Mouse (Mus musculus) thymus, adult 2 months (tissue): ENCODE data around the gene Lamb2. TPM values are rescaled to one million over a fixed set of nuclear protein-coding genes. Genes with fewer than 3 reads are reported as not detected.

ENCODE experiments used
- DNase-seq: peaks from one replicate; pipeline ENCODE4 v3.0.0; 2021
- H3K27ac ChIP-seq: fragments of 200-500 bp; 2 replicates; pipeline ENCODE4 v1.5.1; 2012; ENCODE audit warnings: low read length, control low read depth; ENCODE audit not compliant: control insufficient read depth, insufficient read depth
- H3K27me3 ChIP-seq: fragments of 200-500 bp; 2 replicates; pipeline ENCODE4 v1.6.1; 2012; ENCODE audit warnings: mild to moderate bottlenecking, low read length, moderate library complexity, mixed read lengths; ENCODE audit not compliant: control insufficient read depth, insufficient read depth
- H3K36me3 ChIP-seq: fragments of 200-500 bp; 2 replicates; pipeline ENCODE4 v1.6.1; 2012; ENCODE audit warnings: mild to moderate bottlenecking, low read length, moderate library complexity; ENCODE audit not compliant: control insufficient read depth, insufficient read depth
- H3K4me1 ChIP-seq: fragments of 200-500 bp; replicated peaks from 2 replicates; pipeline ENCODE4 v1.6.1; 2012; ENCODE audit warnings: low read length; ENCODE audit not compliant: control insufficient read depth, insufficient read depth
- H3K4me3 ChIP-seq: fragments of 200-500 bp; 2 replicates; pipeline ENCODE4 v1.5.1; 2012; ENCODE audit warnings: mild to moderate bottlenecking, low read length, control low read depth, moderate library complexity; ENCODE audit not compliant: control insufficient read depth, insufficient read depth
- CTCF ChIP-seq: fragments of 200-500 bp; IDR thresholded peaks from 2 replicates; pipeline ENCODE4 v1.5.1; 2012; ENCODE audit warnings: mild to moderate bottlenecking, control low read depth, low read length, moderate library complexity, borderline replicate concordance; ENCODE audit not compliant: control insufficient read depth, poor library complexity, insufficient read depth; ENCODE audit errors: extremely low read depth
- POLR2A ChIP-seq: fragments of 200-500 bp; IDR thresholded peaks from 2 replicates; pipeline ENCODE4 v1.6.1; 2012; ENCODE audit warnings: mild to moderate bottlenecking, low read length, control low read depth, moderate library complexity; ENCODE audit not compliant: control insufficient read depth, poor library complexity, insufficient read depth; ENCODE audit errors: extremely low read depth
- WGBS: fragments of 180-500 bp; shearing (Covaris S2); methylation state at CpG from one replicate; pipeline ENCODE4 v1.1.7; 2018; 5-methylcytosine and 5-hydroxymethylcytosine counted together
- polyA plus RNA-seq: library from polyadenylated mRNA; depleted of rRNA; stranded (reverse); fragments of >200 nt; gene quantifications from 2 replicates; pipeline ENCODE4 v1.2.3, GENCODE M21; 2012

Lamb2 gene
- polyA plus RNA-seq, 1 experiment, result 33.7 TPM

DNA sequence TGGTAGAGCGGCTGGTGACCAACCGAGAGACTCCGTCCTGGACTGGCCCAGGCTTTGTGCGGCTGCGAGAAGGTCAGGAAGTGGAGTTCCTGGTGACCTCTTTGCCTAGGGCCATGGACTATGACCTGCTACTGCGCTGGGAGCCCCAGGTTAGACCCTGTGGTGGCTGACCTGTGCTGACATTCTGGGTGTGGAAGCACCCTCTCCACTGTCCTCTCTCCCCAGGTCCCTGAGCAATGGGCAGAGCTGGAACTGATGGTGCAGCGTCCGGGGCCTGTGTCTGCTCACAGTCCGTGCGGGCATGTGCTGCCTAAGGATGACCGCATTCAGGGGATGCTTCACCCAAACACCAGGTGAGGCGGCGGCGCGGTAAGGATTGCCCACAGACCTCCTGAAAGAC is 4.5 kb downstream of the Lamb2 start:
- no peak overlapping the region for H3K4me3 ChIP-seq
- no peaks in the 10 kb centered on the region for H3K36me3 ChIP-seq
- WGBS, result 97% methylated on average over 15 of the region's 15 CpGs

DNA sequence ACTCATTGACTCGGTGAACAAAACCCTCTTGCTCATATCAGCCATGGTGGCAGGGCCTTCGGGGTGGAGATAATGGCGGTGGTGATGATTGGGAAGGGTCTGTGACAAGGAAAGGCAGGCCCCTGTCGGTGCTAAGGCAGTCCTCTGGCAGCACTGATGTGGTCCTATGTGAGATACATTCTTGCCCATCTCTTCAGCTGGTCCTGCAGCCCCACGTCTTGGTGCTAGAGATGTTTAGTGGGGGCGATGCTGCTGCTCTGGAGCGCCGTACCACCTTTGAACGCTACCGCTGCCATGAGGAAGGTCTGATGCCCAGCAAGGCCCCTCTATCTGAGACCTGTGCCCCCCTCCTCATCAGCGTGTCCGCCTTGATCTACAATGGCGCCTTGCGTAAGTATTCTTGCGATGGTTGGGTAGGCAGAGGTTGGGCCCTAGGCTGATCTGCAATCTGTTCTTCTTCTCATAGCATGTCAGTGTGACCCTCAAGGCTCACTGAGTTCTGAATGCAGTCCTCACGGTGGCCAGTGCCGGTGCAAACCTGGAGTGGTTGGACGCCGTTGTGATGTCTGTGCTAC is 5.9 kb downstream of the Lamb2 start:
- H3K27ac ChIP-seq, result no peak overlapping the region
- H3K4me3 ChIP-seq, result no peak overlapping the region
- no peak for TF ChIP-seq POLR2A
- TF ChIP-seq CTCF, result no peak
- DNase-seq, result no peak
- H3K27me3 ChIP-seq, result no peaks in the 10 kb centered on the region
- WGBS, result 97% methylated on average over 19 of the region's 19 CpGs
- H3K4me1 ChIP-seq, result peaks cover 13% of the 10 kb centered on the region
- no peaks in the 10 kb centered on the region for H3K36me3 ChIP-seq

More for the DNA sequence above, 4.5 kb downstream of the Lamb2 start:
- peaks cover 8% of the 10 kb centered on the region for H3K4me1 ChIP-seq
- no peak for DNase-seq
- no peaks in the 10 kb centered on the region for H3K27me3 ChIP-seq
- no peak for TF ChIP-seq POLR2A
- TF ChIP-seq CTCF, result no peak
- H3K27ac ChIP-seq, result no peak overlapping the region

DNA sequence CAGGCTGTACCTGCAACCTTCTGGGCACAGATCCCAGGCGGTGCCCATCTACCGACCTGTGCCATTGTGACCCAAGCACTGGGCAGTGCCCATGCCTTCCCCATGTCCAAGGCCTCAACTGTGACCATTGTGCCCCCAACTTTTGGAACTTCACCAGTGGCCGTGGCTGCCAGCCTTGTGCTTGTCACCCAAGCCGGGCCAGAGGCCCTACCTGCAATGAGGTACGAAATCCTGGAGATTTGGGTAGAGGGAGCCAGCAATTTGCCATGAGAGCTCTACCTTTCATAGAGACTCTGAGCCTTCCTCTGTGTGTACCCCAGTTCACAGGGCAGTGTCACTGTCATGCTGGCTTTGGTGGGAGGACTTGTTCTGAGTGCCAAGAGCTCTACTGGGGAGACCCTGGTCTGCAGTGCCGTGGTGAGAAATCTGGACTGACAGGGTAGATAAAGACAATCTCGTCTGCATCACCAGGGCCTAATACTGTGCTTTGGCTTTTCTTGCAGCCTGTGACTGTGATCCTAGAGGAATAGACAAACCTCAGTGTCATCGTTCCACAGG is 7.5 kb downstream of the Lamb2 start:
- no peaks in the 10 kb centered on the region for H3K36me3 ChIP-seq
- H3K4me3 ChIP-seq, result no peak overlapping the region
- no peak for DNase-seq
- TF ChIP-seq CTCF (no peak), POLR2A (no peak)
- WGBS, result 95% methylated on average over 8 of the region's 8 CpGs
- H3K27me3 ChIP-seq, result no peaks in the 10 kb centered on the region
- peaks cover 23% of the 10 kb centered on the region for H3K4me1 ChIP-seq
- H3K27ac ChIP-seq, result no peak overlapping the region

DNA sequence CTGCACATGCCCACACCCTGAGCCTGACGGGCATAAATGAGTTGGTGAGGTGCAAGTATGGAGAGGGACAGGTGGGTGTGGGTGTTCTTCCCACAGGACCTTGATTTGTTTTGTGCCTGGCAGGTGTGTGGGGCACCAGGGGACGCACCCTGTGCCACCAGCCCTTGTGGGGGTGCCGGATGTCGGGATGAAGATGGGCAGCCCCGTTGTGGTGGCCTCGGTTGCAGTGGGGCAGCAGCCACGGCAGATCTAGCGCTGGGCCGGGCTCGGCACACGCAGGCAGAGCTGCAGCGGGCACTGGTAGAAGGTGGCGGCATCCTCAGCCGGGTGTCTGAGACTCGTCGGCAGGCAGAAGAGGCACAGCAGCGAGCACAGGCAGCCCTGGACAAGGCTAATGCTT is 8.9 kb downstream of the Lamb2 start:
- TF ChIP-seq CTCF (no peak), POLR2A (no peak)
- Histone ChIP-seq H3K36me3 (peaks cover 9% of the 10 kb centered on the region), H3K27ac (no peak overlapping the region), H3K27me3 (no peaks in the 10 kb centered on the region), H3K4me3 (no peak overlapping the region), H3K4me1 (peaks cover 28% of the 10 kb centered on the region)
- no peak for DNase-seq
- 97% methylated on average over 17 of the region's 17 CpGs for WGBS

DNA sequence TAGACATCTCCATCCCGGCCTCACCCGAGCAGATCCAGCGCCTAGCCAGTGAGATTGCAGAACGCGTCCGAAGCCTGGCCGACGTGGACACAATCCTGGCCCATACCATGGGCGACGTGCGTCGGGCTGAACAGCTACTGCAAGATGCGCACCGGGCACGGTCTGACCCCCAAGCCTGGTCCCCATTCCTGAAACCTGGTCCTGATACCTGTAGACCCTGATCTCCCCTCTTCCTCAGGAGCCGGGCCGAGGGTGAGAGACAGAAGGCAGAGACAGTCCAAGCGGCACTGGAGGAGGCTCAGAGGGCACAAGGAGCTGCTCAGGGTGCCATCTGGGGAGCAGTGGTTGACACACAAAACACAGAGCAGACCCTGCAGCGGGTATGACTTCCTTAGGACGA is 9.7 kb downstream of the Lamb2 start:
- WGBS, result 92% methylated on average over 20 of the region's 20 CpGs
- peak; percentile 16 for DNase-seq
- H3K27ac ChIP-seq, result peak overlapping the region; percentile 77
- H3K4me3 ChIP-seq, result no peak overlapping the region
- peaks cover 28% of the 10 kb centered on the region for H3K4me1 ChIP-seq
- H3K36me3 ChIP-seq, result peaks cover 17% of the 10 kb centered on the region
- TF ChIP-seq CTCF, result no peak
- TF ChIP-seq POLR2A, result no peak
- no peaks in the 10 kb centered on the region for H3K27me3 ChIP-seq

DNA sequence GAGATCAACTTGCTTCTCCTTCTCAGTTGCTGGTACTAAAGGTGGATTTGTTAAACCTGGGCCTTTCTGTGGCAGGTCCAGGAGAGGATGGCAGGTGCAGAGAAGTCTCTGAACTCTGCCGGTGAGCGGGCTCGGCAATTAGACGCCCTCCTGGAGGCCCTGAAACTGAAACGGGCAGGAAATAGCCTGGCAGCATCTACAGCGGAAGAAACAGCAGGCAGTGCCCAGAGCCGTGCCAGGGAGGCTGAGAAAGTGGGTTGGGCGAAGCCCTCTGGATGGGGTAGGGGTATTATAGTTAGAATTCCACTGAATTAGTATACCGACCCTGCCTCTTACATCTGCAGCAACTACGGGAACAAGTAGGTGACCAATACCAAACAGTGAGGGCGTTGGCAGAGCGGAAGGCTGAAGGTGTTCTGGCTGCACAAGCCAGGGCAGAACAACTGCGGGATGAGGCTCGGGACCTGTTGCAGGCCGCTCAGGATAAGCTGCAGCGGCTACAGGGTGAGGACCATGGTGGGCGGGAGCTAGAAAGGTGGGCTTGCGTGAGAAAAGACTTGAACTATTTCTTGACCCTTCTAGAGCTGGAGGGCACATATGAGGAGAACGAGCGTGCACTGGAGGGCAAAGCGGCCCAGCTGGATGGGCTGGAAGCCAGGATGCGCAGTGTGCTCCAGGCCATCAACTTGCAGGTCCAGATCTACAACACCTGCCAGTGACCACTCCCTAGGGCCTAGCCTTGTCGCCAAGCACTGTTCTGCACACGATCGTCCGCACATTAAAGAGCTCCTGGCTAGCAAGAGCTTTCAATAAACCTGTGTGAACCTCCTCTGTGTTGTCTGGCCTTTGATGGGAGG is 10.4 kb downstream of the Lamb2 start:
- Histone ChIP-seq H3K4me3 (peak overlapping the region; percentile 86), H3K4me1 (peaks cover 28% of the 10 kb centered on the region), H3K27me3 (no peaks in the 10 kb centered on the region), H3K27ac (peak overlapping the region; percentile 77), H3K36me3 (peaks cover 24% of the 10 kb centered on the region)
- WGBS, result 46% methylated on average over 26 of the region's 26 CpGs
- 0 out of 2 replicates have a peak, but pooled peaks have one; percentile 32 for TF ChIP-seq POLR2A
- no peak for TF ChIP-seq CTCF
- peak; percentile 24 for DNase-seq
